Mouse (Mus musculus) heart, embryonic 16.5 days (tissue): ENCODE data around the gene Ankrd34c. TPM values are rescaled to one million over a fixed set of nuclear protein-coding genes. Genes with fewer than 3 reads are reported as not detected.

Experiments
- ATAC-seq: fragments of 200-750 bp; cut with Nextera tagmentation; replicated peaks from 2 replicates; pipeline ENCODE4 v1.8.0; 2017; ENCODE audit warnings: moderate number of reproducible peaks; ENCODE audit not compliant: insufficient read depth, low FRiP score; ENCODE audit errors: extremely low read depth
- H3K27ac ChIP-seq: fragments of 300-500 bp; sonication (generic); 2 replicates; pipeline ENCODE4 v1.5.1; 2014; ENCODE audit warnings: mild to moderate bottlenecking, low read length, control low read depth, moderate library complexity
- H3K27me3 ChIP-seq: fragments of 300-500 bp; sonication (generic); 2 replicates; pipeline ENCODE4 v1.6.1; 2014; ENCODE audit warnings: low read length, mixed read lengths; ENCODE audit not compliant: control insufficient read depth, insufficient read depth
- H3K36me3 ChIP-seq: fragments of 300-500 bp; sonication (generic); 2 replicates; pipeline ENCODE4 v1.6.1; 2014; ENCODE audit not compliant: control insufficient read depth, insufficient read depth
- H3K4me1 ChIP-seq: fragments of 300-500 bp; sonication (generic); 2 replicates; pipeline ENCODE4 v1.6.1; 2014; ENCODE audit warnings: low read length, mixed read lengths; ENCODE audit not compliant: control insufficient read depth, insufficient read depth
- H3K4me2 ChIP-seq: fragments of 300-500 bp; sonication (generic); 2 replicates; pipeline ENCODE4 v1.6.1; 2014; ENCODE audit warnings: low read depth, mild to moderate bottlenecking, control low read depth, low read length
- H3K4me3 ChIP-seq: fragments of 300-500 bp; sonication (generic); 2 replicates; pipeline ENCODE4 v1.5.1; 2014; ENCODE audit warnings: mild to moderate bottlenecking, control low read depth, low read length
- H3K9ac ChIP-seq: fragments of 300-500 bp; sonication (generic); 2 replicates; pipeline ENCODE4 v1.6.1; 2014; ENCODE audit warnings: low read length, control low read depth
- H3K9me3 ChIP-seq: fragments of 300-500 bp; sonication (generic); replicated peaks from 2 replicates; pipeline ENCODE4 v1.6.1; 2016; ENCODE audit warnings: low read length; ENCODE audit not compliant: control insufficient read depth
- WGBS: fragments of 180-500 bp; shearing (Covaris S2); extraction: QIAGEN DNeasy Blood & Tissue Kit; methylation state at CpG from one replicate; pipeline ENCODE4 v1.1.7; 2014; 5-methylcytosine and 5-hydroxymethylcytosine counted together
- polyA plus RNA-seq: library from polyadenylated mRNA; unstranded; fragments of >200 nt; fragmentation: Nextera tagmentation; extraction: Ambion mirVana; gene quantifications from 2 replicates; pipeline ENCODE4 v1.2.1, GENCODE M21; 2015

Ankrd34c gene
- polyA plus RNA-seq, 1 experiment from 2014 or later: not detected

DNA sequence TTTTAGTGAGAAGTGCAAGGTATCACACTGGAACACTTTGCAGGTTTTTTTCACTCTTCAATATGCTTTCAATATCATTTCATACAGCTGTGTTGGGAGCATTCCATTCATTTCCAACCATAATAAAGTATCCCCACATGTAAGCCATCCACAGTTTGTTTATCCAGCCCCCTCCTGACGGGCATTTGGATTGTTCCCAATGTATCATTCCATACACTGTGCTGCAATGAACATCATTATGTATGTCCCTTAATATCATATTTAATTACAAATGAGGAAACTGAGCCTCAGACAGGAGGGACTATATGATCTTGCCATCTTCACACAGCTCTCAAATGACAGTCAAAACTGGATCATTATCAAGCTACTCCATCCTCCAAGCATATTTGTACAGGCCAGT lies 49.1 kb downstream of the Ankrd34c start:
- Histone ChIP-seq H3K36me3 (no peaks in the 10 kb centered on the region), H3K4me2 (no peak overlapping the region), H3K27me3 (no peaks in the 10 kb centered on the region), H3K27ac (no peak overlapping the region), H3K9ac (no peak overlapping the region), H3K4me3 (no peak overlapping the region), H3K9me3 (no peaks in the 10 kb centered on the region), H3K4me1 (no peaks in the 10 kb centered on the region)
- ATAC-seq: no peak
- WGBS: 50% methylated on average over 1 of the region's 1 CpGs

DNA sequence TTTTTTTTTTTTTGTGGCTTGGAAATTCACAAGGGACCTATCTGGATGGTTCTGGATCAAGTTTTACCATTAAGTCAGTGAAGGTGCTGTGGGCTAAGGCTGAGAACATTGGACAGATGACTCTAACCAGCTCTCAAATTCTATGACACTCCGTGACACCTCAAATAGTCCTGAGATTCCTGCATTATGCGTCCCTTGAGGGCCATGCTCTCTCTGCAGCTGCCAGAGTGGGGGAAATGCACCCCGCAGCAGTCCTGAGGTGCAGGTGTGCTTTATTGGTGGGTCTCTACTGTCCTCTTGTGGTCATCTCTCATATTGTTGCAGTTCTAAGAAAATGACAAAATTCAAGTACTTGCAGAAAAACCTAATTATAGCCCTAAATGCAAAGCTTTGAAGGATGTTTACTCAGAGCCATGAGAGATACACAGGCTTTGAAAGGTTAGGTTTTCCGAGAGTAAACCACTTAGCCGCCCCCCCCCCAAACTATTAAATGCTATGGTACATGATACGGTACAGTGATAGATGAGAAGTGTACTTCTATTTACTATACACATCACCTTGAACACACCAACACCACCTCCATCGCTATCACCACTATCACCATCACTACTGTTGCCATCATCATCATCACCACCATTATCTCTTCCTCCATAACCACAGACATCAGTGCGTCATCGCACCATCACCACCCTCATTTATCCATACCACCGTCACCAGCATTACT lies 50.6 kb downstream of the Ankrd34c start:
- H3K4me1 ChIP-seq: no peaks in the 10 kb centered on the region
- ATAC-seq: no peak
- no peak overlapping the region for H3K4me3 ChIP-seq
- H3K9ac ChIP-seq: no peak overlapping the region
- H3K36me3 ChIP-seq: no peaks in the 10 kb centered on the region
- H3K27ac ChIP-seq: no peak overlapping the region
- 56% methylated on average over 10 of the region's 10 CpGs for WGBS
- H3K27me3 ChIP-seq: no peaks in the 10 kb centered on the region
- no peak overlapping the region for H3K4me2 ChIP-seq
- no peaks in the 10 kb centered on the region for H3K9me3 ChIP-seq

GRCm38 (mm10) chr9:89686262-89686661 lies 52.0 kb downstream of the Ankrd34c start:
- Histone ChIP-seq H3K4me2 (no peak overlapping the region), H3K4me3 (no peak overlapping the region), H3K36me3 (no peaks in the 10 kb centered on the region), H3K27ac (no peak overlapping the region), H3K4me1 (no peaks in the 10 kb centered on the region), H3K27me3 (no peaks in the 10 kb centered on the region), H3K9ac (no peak overlapping the region), H3K9me3 (no peaks in the 10 kb centered on the region)
- 64% methylated on average over 2 of the region's 2 CpGs for WGBS
- no peak for ATAC-seq

- H3K9me3 ChIP-seq: no peaks in the 10 kb centered on the region
- H3K27ac ChIP-seq: no peak overlapping the region
- H3K36me3 ChIP-seq: no peaks in the 10 kb centered on the region
- H3K27me3 ChIP-seq: no peaks in the 10 kb centered on the region
- WGBS: 39% methylated on average over 1 of the region's 1 CpGs
- H3K4me3 ChIP-seq: no peak overlapping the region
- no peak overlapping the region for H3K4me2 ChIP-seq
- ATAC-seq: no peak
- H3K4me1 ChIP-seq: no peaks in the 10 kb centered on the region
- no peak overlapping the region for H3K9ac ChIP-seq
These were observed 59.3 kb downstream of the Ankrd34c start for GRCm38 (mm10) chr9:89678974-89679373.

Other genes starting within 250 kb of the Ankrd34c start
- 0.06 and 0.08 TPM in 2 replicates for gene Minar1, start 115.3 kb downstream of the Ankrd34c start, polyA plus RNA-seq
- 77.0 and 79.6 TPM in 2 replicates for gene Tmed3, start 33.4 kb downstream of the Ankrd34c start, polyA plus RNA-seq
- 0.11 and 0.20 TPM in 2 replicates for gene Rasgrf1, start 171.4 kb upstream of the Ankrd34c start, polyA plus RNA-seq